Mouse (Mus musculus): ENCODE results near the gene Anapc2. TPM values are rescaled to one million over a fixed set of nuclear protein-coding genes. Genes with fewer than 3 reads are reported as not detected.

The Anapc2 gene
- polyA plus RNA-seq, 1 experiment from 2014 or later, result 111 TPM

Other genes with a start within 250 kb of the Anapc2 start
- 57.4 and 67.7 TPM in 2 replicates for gene Nsmf, start 218.1 kb upstream of the Anapc2 start, polyA plus RNA-seq (2014; fragmentation: Nextera tagmentation; extraction: Ambion mirVana)
- gene Entpd8, start 192.2 kb upstream of the Anapc2 start, polyA plus RNA-seq (2014; fragmentation: Nextera tagmentation; extraction: Ambion mirVana), result 1.3 and 3.0 TPM in 2 replicates
- 0.36 and 0.53 TPM in 2 replicates for gene Noxa1, start 177.3 kb upstream of the Anapc2 start, polyA plus RNA-seq (2014; fragmentation: Nextera tagmentation; extraction: Ambion mirVana)
- 8.7 and 21.0 TPM in 2 replicates for gene Nrarp, start 91.7 kb upstream of the Anapc2 start, polyA plus RNA-seq (2014; fragmentation: Nextera tagmentation; extraction: Ambion mirVana)
- 6.8 and 11.3 TPM in 2 replicates for gene Tor4a, start 75.6 kb upstream of the Anapc2 start, polyA plus RNA-seq (2014; fragmentation: Nextera tagmentation; extraction: Ambion mirVana)
- 72.7 and 101 TPM in 2 replicates for gene Nelfb, start 61.0 kb upstream of the Anapc2 start, polyA plus RNA-seq (2014; fragmentation: Nextera tagmentation; extraction: Ambion mirVana)
- gene Stpg3, start 57.8 kb upstream of the Anapc2 start, polyA plus RNA-seq (2014; fragmentation: Nextera tagmentation; extraction: Ambion mirVana), result 0.49 and 0.54 TPM in 2 replicates
- gene Fam166a, start 53.7 kb upstream of the Anapc2 start, polyA plus RNA-seq (2014; fragmentation: Nextera tagmentation; extraction: Ambion mirVana), result 0.55 TPM in 1 of 2 replicates, not detected in the other
- gene Tubb4b, start 47.8 kb upstream of the Anapc2 start, polyA plus RNA-seq (2014; fragmentation: Nextera tagmentation; extraction: Ambion mirVana), result 532 and 565 TPM in 2 replicates
- 0.34 and 0.57 TPM in 2 replicates for gene Slc34a3, start 38.1 kb upstream of the Anapc2 start, polyA plus RNA-seq (2014; fragmentation: Nextera tagmentation; extraction: Ambion mirVana)
- gene Rnf224, start 35.7 kb upstream of the Anapc2 start, polyA plus RNA-seq (2014; fragmentation: Nextera tagmentation; extraction: Ambion mirVana), result 0.20 and 0.39 TPM in 2 replicates
- 19.8 and 21.2 TPM in 2 replicates for gene Rnf208, start 30.2 kb upstream of the Anapc2 start, polyA plus RNA-seq (2014; fragmentation: Nextera tagmentation; extraction: Ambion mirVana)
- gene Cysrt1, start 30.0 kb upstream of the Anapc2 start, polyA plus RNA-seq (2014; fragmentation: Nextera tagmentation; extraction: Ambion mirVana), result not detected in 2 replicates
- 3.6 and 4.7 TPM in 2 replicates for gene AL732309.1, start 25.6 kb upstream of the Anapc2 start, polyA plus RNA-seq (2014; fragmentation: Nextera tagmentation; extraction: Ambion mirVana)
- gene Tmem203, start 17.0 kb upstream of the Anapc2 start, polyA plus RNA-seq (2014; fragmentation: Nextera tagmentation; extraction: Ambion mirVana), result 17.0 and 25.4 TPM in 2 replicates
- 5.8 and 7.3 TPM in 2 replicates for gene Tprn, start 9.9 kb upstream of the Anapc2 start, polyA plus RNA-seq (2014; fragmentation: Nextera tagmentation; extraction: Ambion mirVana)
- 212 and 253 TPM in 2 replicates for gene Ssna1, start within 50 bp of the Anapc2 start, polyA plus RNA-seq (2014; fragmentation: Nextera tagmentation; extraction: Ambion mirVana)
- not detected in 2 replicates for gene Tmem210, start 15.7 kb downstream of the Anapc2 start, polyA plus RNA-seq (2014; fragmentation: Nextera tagmentation; extraction: Ambion mirVana)
- not detected in 2 replicates for gene Lrrc26, start 17.4 kb downstream of the Anapc2 start, polyA plus RNA-seq (2014; fragmentation: Nextera tagmentation; extraction: Ambion mirVana)
- 0.32 and 0.64 TPM in 2 replicates for gene Grin1, start 46.7 kb downstream of the Anapc2 start, polyA plus RNA-seq (2014; fragmentation: Nextera tagmentation; extraction: Ambion mirVana)
- gene Man1b1, start 59.9 kb downstream of the Anapc2 start, polyA plus RNA-seq (2014; fragmentation: Nextera tagmentation; extraction: Ambion mirVana), result 89.9 and 106 TPM in 2 replicates
- gene Dpp7, start 83.9 kb downstream of the Anapc2 start, polyA plus RNA-seq (2014; fragmentation: Nextera tagmentation; extraction: Ambion mirVana), result 15.4 and 16.2 TPM in 2 replicates
- gene Uap1l1, start 93.2 kb downstream of the Anapc2 start, polyA plus RNA-seq (2014; fragmentation: Nextera tagmentation; extraction: Ambion mirVana), result 19.3 and 25.0 TPM in 2 replicates
- gene Sapcd2, start 99.8 kb downstream of the Anapc2 start, polyA plus RNA-seq (2014; fragmentation: Nextera tagmentation; extraction: Ambion mirVana), result 45.1 and 47.2 TPM in 2 replicates
- 2.0 and 2.7 TPM in 2 replicates for gene Entpd2, start 123.4 kb downstream of the Anapc2 start, polyA plus RNA-seq (2014; fragmentation: Nextera tagmentation; extraction: Ambion mirVana)
- gene Npdc1, start 126.9 kb downstream of the Anapc2 start, polyA plus RNA-seq (2014; fragmentation: Nextera tagmentation; extraction: Ambion mirVana), result 32.8 and 34.0 TPM in 2 replicates
- not detected in 2 replicates for gene Fut7, start 150.8 kb downstream of the Anapc2 start, polyA plus RNA-seq (2014; fragmentation: Nextera tagmentation; extraction: Ambion mirVana)
- gene Abca2, start 156.2 kb downstream of the Anapc2 start, polyA plus RNA-seq (2014; fragmentation: Nextera tagmentation; extraction: Ambion mirVana), result 8.1 and 11.2 TPM in 2 replicates
- gene Clic3, start 184.4 kb downstream of the Anapc2 start, polyA plus RNA-seq (2014; fragmentation: Nextera tagmentation; extraction: Ambion mirVana), result 0.57 and 1.2 TPM in 2 replicates
- 23.5 and 23.9 TPM in 2 replicates for gene Paxx, start 188.6 kb downstream of the Anapc2 start, polyA plus RNA-seq (2014; fragmentation: Nextera tagmentation; extraction: Ambion mirVana)
- gene Ptgds, start 197.6 kb downstream of the Anapc2 start, polyA plus RNA-seq (2014; fragmentation: Nextera tagmentation; extraction: Ambion mirVana), result 1.1 and 1.5 TPM in 2 replicates
- not detected in 2 replicates for gene Lcn12, start 221.4 kb downstream of the Anapc2 start, polyA plus RNA-seq (2014; fragmentation: Nextera tagmentation; extraction: Ambion mirVana)
- 58.1 and 87.6 TPM in 2 replicates for gene Fbxw5, start 228.3 kb downstream of the Anapc2 start, polyA plus RNA-seq (2014; fragmentation: Nextera tagmentation; extraction: Ambion mirVana)
- 7.9 and 9.8 TPM in 2 replicates for gene C8g, start 229.2 kb downstream of the Anapc2 start, polyA plus RNA-seq (2014; fragmentation: Nextera tagmentation; extraction: Ambion mirVana)